25 mouse cellular contexts compared by ENCODE assay signal in genomic region chr17:23994667-23995066, GRCm38 (mm10). TPM values are rescaled to one million over a fixed set of nuclear protein-coding genes. Genes with fewer than 3 reads are reported as not detected.
"Had no signal": no experiment of that assay in that cellular context is flagged by ENCODE, and none has a peak within 500 bp of the region (broad histone marks: within the 10 kb centered on the region; RNA-seq: fewer than 3 reads in every experiment).

No protein-coding gene starts in this region.

- H3K9ac ChIP-seq: liver, embryonic 14.5 days had no signal

- H3K36me3 ChIP-seq: midbrain, embryonic 10.5 days; midbrain, embryonic 12.5 days; neural tube, embryonic 13.5 days; neural tube, embryonic 15.5 days had no signal

- H3K27me3 ChIP-seq: neural tube, embryonic 13.5 days had no signal

- H3K27ac ChIP-seq: liver, embryonic 14.5 days; midbrain, embryonic 10.5 days; midbrain, embryonic 12.5 days; neural tube, embryonic 13.5 days; neural tube, embryonic 15.5 days had no signal

- H3K9me3 ChIP-seq: midbrain, embryonic 10.5 days; midbrain, embryonic 12.5 days; neural tube, embryonic 13.5 days; neural tube, embryonic 15.5 days had no signal

- DNase-seq: lung, adult 18-20 months; lung, embryonic 14.5 days; lung, postnatal 10 days; lung, postnatal 4 days; retina, postnatal 1 day; right cerebral cortex, adult 18-20 months; right cerebral cortex, postnatal 25 days; right cerebral cortex, postnatal 4 days; spleen, adult 18-20 months; thymus, adult 18-20 months; thymus, postnatal 14 days; thymus, postnatal 36 days had no signal

- H3K4me3 ChIP-seq: midbrain, embryonic 10.5 days; midbrain, embryonic 12.5 days; myocyte; neural tube, embryonic 15.5 days had no signal

RNA-seq across cellular contexts. Expression of gene Prss22, which starts 3.2 kb away (rescaled TPM):
- total RNA-seq: megakaryocyte, adult 5-6 weeks; megakaryocyte-erythroid progenitor cell, adult 5-6 weeks had no signal
- polyA plus RNA-seq: liver, embryonic 14.5 days; liver, embryonic 16.5 days; midbrain, embryonic 12.5 days; midbrain, embryonic 14.5 days; neural tube, embryonic 13.5 days; neural tube, embryonic 15.5 days had no signal

RNA-seq across cellular contexts. Expression of gene Prss30, which starts 14.3 kb away (rescaled TPM):
- polyA plus RNA-seq: lung, embryonic 16.5 days; midbrain, embryonic 10.5 days; midbrain, embryonic 12.5 days; midbrain, embryonic 14.5 days; neural tube, embryonic 13.5 days; neural tube, embryonic 15.5 days; stomach, embryonic 14.5 days had no signal

RNA-seq across cellular contexts. Expression of gene Sbpl, which starts 39.6 kb away (rescaled TPM):
- total RNA-seq: megakaryocyte, adult 5-6 weeks; megakaryocyte-erythroid progenitor cell, adult 5-6 weeks had no signal
- polyA plus RNA-seq: liver, embryonic 14.5 days; liver, embryonic 16.5 days; lung, embryonic 14.5 days; lung, embryonic 16.5 days; midbrain, embryonic 10.5 days; midbrain, embryonic 12.5 days; midbrain, embryonic 14.5 days; myocyte; neural tube, embryonic 13.5 days; neural tube, embryonic 15.5 days; small intestine, adult 2 months; stomach, embryonic 14.5 days had no signal

RNA-seq across cellular contexts. Expression of gene Prss27, which starts 43.3 kb away (rescaled TPM):
- total RNA-seq: megakaryocyte, adult 5-6 weeks; megakaryocyte-erythroid progenitor cell, adult 5-6 weeks had no signal
- polyA plus RNA-seq: liver, embryonic 14.5 days; liver, embryonic 16.5 days; midbrain, embryonic 10.5 days had no signal

RNA-seq across cellular contexts. Expression of gene Sbp, which starts 53.2 kb away (rescaled TPM):
- total RNA-seq: megakaryocyte, adult 5-6 weeks; megakaryocyte-erythroid progenitor cell, adult 5-6 weeks had no signal
- polyA plus RNA-seq: liver, embryonic 14.5 days; liver, embryonic 16.5 days; lung, embryonic 14.5 days; lung, embryonic 16.5 days; midbrain, embryonic 10.5 days; midbrain, embryonic 12.5 days; midbrain, embryonic 14.5 days; myocyte; neural tube, embryonic 13.5 days; neural tube, embryonic 15.5 days; small intestine, adult 2 months; stomach, embryonic 14.5 days had no signal
